Mouse (Mus musculus) heart, adult 2 months (tissue): ENCODE measurements around the gene Hvcn1.

Experiments
- CTCF ChIP-seq: fragments of 200-600 bp; IDR thresholded peaks from 2 replicates; pipeline ENCODE4 v1.8.1; 2022; ENCODE audit warnings: antibody characterized with exemption, mild to moderate bottlenecking, moderate library complexity
- EP300 ChIP-seq: fragments of 200-500 bp; IDR thresholded peaks from 2 replicates; pipeline ENCODE4 v1.6.1; 2011; ENCODE audit warnings: low read depth, low read length, control low read depth; ENCODE audit not compliant: insufficient read depth

DNA sequence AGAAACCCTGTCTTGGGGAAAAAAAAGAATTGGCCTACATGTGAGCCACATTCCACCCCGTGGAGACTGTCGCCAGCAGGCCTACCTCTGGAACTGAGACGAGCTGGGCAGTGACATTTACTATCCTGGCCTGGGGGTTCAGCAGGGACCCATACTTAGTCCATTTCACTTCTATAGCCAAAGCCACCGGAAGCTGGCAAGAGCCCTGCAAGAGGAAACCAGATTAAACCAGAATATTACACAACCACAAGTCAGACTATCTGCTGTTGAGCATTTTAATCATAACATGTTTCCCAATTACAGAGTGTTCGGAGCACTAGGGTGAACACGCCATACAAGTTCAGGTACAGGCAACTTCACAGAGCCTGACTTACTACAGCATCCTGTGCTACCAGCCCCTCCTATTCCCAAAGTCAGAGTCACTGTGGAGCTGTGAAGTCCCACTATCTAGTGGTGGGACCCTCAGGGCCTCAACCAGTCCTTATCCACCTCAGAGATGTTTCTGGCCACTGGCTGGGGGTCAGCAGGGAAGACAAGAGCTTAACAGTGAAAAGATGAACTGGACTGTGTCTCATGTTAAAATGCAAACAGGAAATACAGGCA is 36.0 kb downstream of the Hvcn1 start:
- TF ChIP-seq CTCF (no peak), EP300 (no peak)
